Mouse (Mus musculus): ENCODE measurements at regions not wholly inside any gene's neighbourhood (a gene's known extent, or its start where the extent isn't known, plus 50 kb on each side); places are given as distances from the start of the nearest gene placed in this dataset.

DNA sequence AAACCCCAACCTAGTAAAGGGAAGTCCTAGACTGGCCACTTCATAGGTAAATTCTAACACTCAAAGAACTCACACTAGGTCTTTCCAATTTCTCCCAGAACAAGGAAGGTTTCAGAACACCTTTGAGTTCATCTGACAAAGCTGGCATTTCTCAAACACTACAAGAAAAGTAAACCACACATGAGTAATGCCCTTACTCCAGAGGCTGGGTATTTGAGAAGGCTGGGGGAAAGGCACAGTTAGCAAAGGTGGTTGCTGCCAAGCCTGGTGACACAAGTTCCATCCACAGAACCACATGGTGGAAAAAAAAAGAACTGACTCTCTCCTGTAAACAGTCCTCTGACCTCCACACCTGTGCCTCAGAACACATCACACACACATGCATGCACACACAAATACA lies 111.9 kb upstream of the Ccnd1 start:
- H3K36me3 ChIP-seq (ENCODE audit: control insufficient read depth, insufficient read depth, low read length), result no peaks in the 10 kb centered on the region
- no peak overlapping the region for H3K4me2 ChIP-seq (ENCODE audit: low read depth, low read length)
- H3K4me1 ChIP-seq (ENCODE audit: control insufficient read depth, insufficient read depth, low read length), result peaks cover 17% of the 10 kb centered on the region
- no peaks in the 10 kb centered on the region for H3K27me3 ChIP-seq (replicated peaks; ENCODE audit: control insufficient read depth, insufficient read depth, low read length)
- H3K9me3 ChIP-seq (ENCODE audit: control insufficient read depth, low read length), result no peaks in the 10 kb centered on the region; the same call in 1 of the 2 replicates
- no peak for ATAC-seq
- no peak overlapping the region for H3K9ac ChIP-seq (ENCODE audit: low read depth, low read length)
- no peak overlapping the region for H3K27ac ChIP-seq (ENCODE audit: low read length)
- H3K4me3 ChIP-seq (ENCODE audit: low read length), result no peak overlapping the region

DNA sequence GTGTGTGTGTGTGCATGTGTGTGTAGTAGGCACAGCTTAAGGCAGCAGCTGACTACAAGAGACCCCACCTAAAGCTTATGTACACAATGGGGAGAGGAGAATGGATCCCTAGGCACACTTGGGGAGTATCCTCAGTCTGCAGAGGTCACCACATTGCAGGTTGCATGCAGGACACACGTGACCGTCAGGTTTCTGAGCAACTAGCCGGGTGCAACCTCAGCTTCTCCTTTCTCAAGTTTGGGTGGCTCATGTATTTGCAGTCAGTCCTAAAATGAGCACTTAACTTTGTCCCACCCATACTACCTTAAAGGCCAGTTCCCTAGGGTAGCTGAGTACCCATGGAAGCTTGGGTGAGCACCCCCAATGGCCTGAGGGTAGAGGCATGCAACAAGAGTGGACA lies 111.0 kb upstream of the Ccnd1 start:
- WGBS, result 79% methylated on average over 3 of the region's 3 CpGs
- no peaks in the 10 kb centered on the region; the same call in 1 of the 2 replicates for H3K9me3 ChIP-seq (ENCODE audit: control insufficient read depth, low read length)
- no peaks in the 10 kb centered on the region for H3K36me3 ChIP-seq (ENCODE audit: control insufficient read depth, insufficient read depth, low read length)
- ATAC-seq, result no peak
- peaks cover 17% of the 10 kb centered on the region for H3K4me1 ChIP-seq (ENCODE audit: control insufficient read depth, insufficient read depth, low read length)
- no peak overlapping the region for H3K4me3 ChIP-seq (ENCODE audit: low read length)
- H3K4me2 ChIP-seq (ENCODE audit: low read depth, low read length), result no peak overlapping the region
- H3K27ac ChIP-seq (ENCODE audit: low read length), result no peak overlapping the region
- H3K27me3 ChIP-seq (replicated peaks; ENCODE audit: control insufficient read depth, insufficient read depth, low read length), result no peaks in the 10 kb centered on the region
- no peak overlapping the region for H3K9ac ChIP-seq (ENCODE audit: low read depth, low read length)

DNA sequence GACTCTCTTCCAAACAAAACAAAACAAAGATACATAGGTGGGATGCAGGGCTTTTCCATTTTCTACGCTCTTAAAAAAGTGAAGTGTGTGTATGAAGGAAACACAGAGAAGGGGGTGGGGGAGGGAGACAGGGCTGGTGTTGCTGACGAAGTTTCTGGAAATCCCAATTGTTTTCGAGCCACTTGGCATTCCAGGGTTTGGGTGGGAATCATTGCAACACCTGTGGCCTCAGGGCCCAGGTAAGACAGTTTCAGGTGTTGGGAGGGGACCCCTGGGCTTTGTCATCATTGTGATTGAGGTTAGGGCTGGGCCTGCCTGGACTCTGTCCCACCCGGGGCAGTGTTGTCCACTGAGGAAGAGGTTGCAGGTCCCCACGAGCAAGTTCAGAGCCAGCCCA lies 108.8 kb upstream of the Ccnd1 start:
- ATAC-seq, result no peak
- no peaks in the 10 kb centered on the region for H3K36me3 ChIP-seq (ENCODE audit: control insufficient read depth, insufficient read depth, low read length)
- H3K27me3 ChIP-seq (replicated peaks; ENCODE audit: control insufficient read depth, insufficient read depth, low read length), result no peaks in the 10 kb centered on the region
- H3K4me3 ChIP-seq (ENCODE audit: low read length), result no peak overlapping the region
- WGBS, result 78% methylated on average over 5 of the region's 5 CpGs
- no peak overlapping the region for H3K27ac ChIP-seq (ENCODE audit: low read length)
- H3K9ac ChIP-seq (ENCODE audit: low read depth, low read length), result no peak overlapping the region
- H3K4me1 ChIP-seq (ENCODE audit: control insufficient read depth, insufficient read depth, low read length), result peaks cover 17% of the 10 kb centered on the region
- no peaks in the 10 kb centered on the region for H3K9me3 ChIP-seq (ENCODE audit: control insufficient read depth, low read length)
- H3K4me2 ChIP-seq (ENCODE audit: low read depth, low read length), result no peak overlapping the region

DNA sequence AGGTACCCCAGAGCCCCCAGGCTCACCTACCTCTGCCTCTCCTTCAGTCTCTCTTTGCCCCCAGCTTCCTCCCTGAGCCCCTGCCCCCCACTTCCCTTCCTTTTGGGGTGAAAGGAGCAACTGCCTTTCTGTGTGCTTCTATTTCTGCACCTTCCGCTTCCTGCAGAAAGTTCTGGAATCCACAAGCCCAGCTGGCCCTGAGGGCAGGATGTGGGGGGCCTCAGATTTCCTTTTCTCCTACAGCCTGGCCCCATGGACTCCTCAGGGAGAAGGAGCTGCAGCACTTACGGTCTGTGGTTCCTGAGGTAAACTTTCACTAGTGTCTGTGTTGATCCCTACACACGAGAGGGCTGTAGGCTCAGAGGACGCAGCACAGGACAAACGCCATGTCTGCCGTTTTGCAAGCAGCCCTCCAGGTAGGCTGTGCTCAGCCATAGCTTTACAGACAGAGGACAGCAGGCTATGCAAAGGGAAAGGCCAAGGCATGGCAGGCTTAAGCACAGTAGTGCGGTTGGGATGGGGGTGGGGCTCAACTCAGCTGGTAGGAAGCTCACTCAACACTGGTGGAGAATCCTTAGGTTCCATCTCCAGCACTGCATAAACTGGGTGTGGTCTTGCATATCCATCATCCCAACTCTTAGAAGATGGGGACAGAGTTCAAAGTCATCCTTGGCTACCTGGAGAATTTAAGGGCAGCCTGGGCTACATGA lies 108.2 kb upstream of the Ccnd1 start:
- peaks cover 17% of the 10 kb centered on the region for H3K4me1 ChIP-seq (ENCODE audit: control insufficient read depth, insufficient read depth, low read length)
- H3K4me2 ChIP-seq (ENCODE audit: low read depth, low read length), result no peak overlapping the region
- ATAC-seq, result 0 out of 2 replicates have a peak, but pooled peaks have one; percentile 25
- H3K9ac ChIP-seq (ENCODE audit: low read depth, low read length), result no peak overlapping the region
- WGBS, result 52% methylated on average over 7 of the region's 7 CpGs
- H3K27me3 ChIP-seq (replicated peaks; ENCODE audit: control insufficient read depth, insufficient read depth, low read length), result no peaks in the 10 kb centered on the region
- no peaks in the 10 kb centered on the region for H3K9me3 ChIP-seq (ENCODE audit: control insufficient read depth, low read length)
- H3K27ac ChIP-seq (ENCODE audit: low read length), result no peak overlapping the region
- no peak overlapping the region for H3K4me3 ChIP-seq (ENCODE audit: low read length)
- no peaks in the 10 kb centered on the region for H3K36me3 ChIP-seq (ENCODE audit: control insufficient read depth, insufficient read depth, low read length)

DNA sequence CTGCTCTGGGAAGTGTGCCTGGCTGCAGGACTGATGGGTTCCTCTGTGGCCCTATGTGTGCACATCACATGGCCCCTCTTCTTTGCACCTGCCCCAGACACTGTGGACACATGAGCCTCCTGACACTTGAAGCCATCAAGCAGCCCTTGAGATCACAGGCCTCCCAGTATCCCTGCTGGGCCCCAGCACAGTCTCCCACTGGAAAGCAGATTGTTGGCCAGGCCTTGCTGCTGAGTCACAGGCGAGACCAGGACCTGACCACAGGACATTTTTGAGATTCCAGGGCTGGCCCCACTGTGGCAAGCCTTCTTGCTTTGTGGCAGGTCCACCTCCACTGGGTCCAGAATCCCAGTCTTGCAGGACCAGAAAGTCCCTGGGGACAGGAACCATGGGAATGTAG lies 105.5 kb upstream of the Ccnd1 start:
- Histone ChIP-seq H3K36me3 (ENCODE audit: control insufficient read depth, insufficient read depth, low read length) (no peaks in the 10 kb centered on the region), H3K9me3 (ENCODE audit: control insufficient read depth, low read length) (no peaks in the 10 kb centered on the region), H3K4me3 (ENCODE audit: low read length) (no peak overlapping the region), H3K4me1 (ENCODE audit: control insufficient read depth, insufficient read depth, low read length) (peaks cover 17% of the 10 kb centered on the region), H3K4me2 (ENCODE audit: low read depth, low read length) (no peak overlapping the region), H3K9ac (ENCODE audit: low read depth, low read length) (no peak overlapping the region), H3K27me3 (replicated peaks; ENCODE audit: control insufficient read depth, insufficient read depth, low read length) (no peaks in the 10 kb centered on the region), H3K27ac (ENCODE audit: low read length) (no peak overlapping the region)
- ATAC-seq, result no peak
- WGBS, result 50% methylated on average over 1 of the region's 1 CpGs

DNA sequence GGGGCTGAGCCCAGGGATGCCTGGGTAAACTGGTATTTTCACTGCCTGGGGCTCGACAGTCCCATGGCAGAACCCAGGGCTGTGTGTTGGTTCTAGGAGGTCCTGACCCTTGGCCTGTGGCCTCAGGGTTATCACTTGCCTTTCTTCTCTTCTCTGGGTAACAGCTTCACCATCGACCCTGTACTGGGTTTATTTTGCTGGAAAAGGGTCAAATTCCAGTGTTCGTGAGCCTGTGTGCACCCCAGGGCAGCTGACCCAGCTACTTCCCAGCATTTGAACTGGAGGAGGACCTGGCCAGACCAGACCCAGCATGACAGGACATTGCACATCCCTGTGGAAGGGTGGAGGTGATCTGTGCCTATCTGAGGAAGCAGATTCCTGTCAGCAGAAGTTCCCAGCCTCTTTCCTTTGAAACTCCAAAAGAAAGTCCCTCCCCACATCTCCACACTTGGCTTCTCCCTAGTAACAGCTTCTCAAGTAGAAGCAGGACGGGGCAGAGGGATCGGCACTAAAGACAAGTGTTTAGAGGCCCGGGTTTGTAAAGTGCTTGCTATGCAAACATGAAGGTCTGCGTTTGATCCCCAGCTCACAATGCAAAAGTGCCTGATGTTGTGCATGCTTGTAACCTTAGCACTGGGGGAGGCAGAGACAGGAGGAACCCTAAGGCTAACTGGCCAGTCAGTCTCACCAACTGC lies 103.9 kb upstream of the Ccnd1 start:
- 26% methylated on average over 7 of the region's 7 CpGs for WGBS
- Histone ChIP-seq H3K36me3 (ENCODE audit: control insufficient read depth, insufficient read depth, low read length) (no peaks in the 10 kb centered on the region), H3K9ac (ENCODE audit: low read depth, low read length) (no peak overlapping the region), H3K9me3 (ENCODE audit: control insufficient read depth, low read length) (no peaks in the 10 kb centered on the region), H3K4me3 (ENCODE audit: low read length) (no peak overlapping the region), H3K4me2 (ENCODE audit: low read depth, low read length) (no peak overlapping the region), H3K4me1 (ENCODE audit: control insufficient read depth, insufficient read depth, low read length) (peaks cover 12% of the 10 kb centered on the region), H3K27ac (ENCODE audit: low read length) (no peak overlapping the region), H3K27me3 (replicated peaks; ENCODE audit: control insufficient read depth, insufficient read depth, low read length) (no peaks in the 10 kb centered on the region)
- 0 out of 2 replicates have a peak, but pooled peaks have one; percentile 12 for ATAC-seq

DNA sequence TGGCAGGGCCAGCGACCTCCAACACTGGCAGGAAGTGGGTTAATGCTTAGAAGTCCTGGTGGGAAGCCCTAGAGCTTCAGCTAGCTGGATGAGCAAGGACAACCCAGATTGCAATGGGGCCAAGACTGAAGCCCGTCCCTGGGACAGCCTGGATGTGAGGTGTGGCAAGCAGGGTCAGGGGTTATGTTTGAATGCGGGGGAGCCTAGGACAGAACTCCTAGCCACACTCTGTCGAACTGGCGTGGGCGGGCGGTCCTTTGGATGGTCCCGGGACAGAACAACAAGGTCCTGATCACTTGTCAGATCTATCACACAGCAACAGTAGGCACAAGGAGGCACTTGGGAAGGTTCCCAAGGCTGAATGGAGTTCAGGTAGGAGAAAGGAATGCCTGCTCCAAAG lies 101.1 kb upstream of the Ccnd1 start:
- no peak for ATAC-seq
- Histone ChIP-seq H3K27me3 (replicated peaks; ENCODE audit: control insufficient read depth, insufficient read depth, low read length) (no peaks in the 10 kb centered on the region), H3K9me3 (ENCODE audit: control insufficient read depth, low read length) (no peaks in the 10 kb centered on the region), H3K4me1 (ENCODE audit: control insufficient read depth, insufficient read depth, low read length) (no peaks in the 10 kb centered on the region), H3K27ac (ENCODE audit: low read length) (no peak overlapping the region), H3K36me3 (ENCODE audit: control insufficient read depth, insufficient read depth, low read length) (no peaks in the 10 kb centered on the region), H3K9ac (ENCODE audit: low read depth, low read length) (no peak overlapping the region), H3K4me2 (ENCODE audit: low read depth, low read length) (no peak overlapping the region), H3K4me3 (ENCODE audit: low read length) (no peak overlapping the region)
- WGBS, result 80% methylated on average over 8 of the region's 8 CpGs

DNA sequence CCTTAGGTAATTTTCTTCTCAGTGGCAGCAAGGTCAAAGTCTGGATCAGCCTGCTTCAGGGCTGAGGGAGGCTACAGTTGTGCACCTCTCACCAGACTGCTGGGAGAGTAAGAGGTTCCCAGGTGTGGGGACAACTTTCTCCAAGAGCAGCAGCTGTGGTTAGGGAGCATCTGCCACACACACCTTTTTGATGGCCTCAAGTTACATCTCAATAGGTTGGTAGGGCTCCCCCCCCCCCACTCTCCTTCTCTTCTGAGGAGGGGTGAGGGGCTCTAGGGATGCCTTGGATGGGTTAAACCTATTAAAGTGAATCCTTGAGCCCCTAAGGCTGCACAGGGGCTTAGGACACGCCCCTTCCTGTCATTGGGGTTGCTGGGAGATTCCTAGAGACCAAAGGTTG lies 94.7 kb upstream of the Ccnd1 start:
- no peak overlapping the region for H3K4me2 ChIP-seq (ENCODE audit: low read depth, low read length)
- no peak for ATAC-seq

DNA sequence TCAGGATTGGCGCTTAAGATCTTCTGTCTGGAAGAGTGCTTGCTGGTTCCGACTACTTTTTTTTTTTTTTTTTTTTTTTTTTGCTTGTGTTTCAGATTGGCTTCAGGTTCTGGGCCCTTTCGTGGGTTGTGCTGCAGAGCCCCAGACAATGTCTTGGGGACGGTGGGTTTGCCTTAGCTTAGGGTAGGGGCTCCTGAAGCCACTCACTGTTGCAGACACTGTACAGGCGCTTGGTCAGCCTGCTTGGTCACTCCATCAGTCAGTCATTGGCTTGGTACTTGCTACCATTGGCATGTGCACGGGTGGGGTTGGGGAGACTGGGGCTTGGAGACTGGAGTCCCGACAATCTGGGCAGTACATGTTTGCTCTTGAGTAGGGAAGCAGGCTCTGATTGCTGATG lies 91.5 kb upstream of the Ccnd1 start:
- Histone ChIP-seq H3K27ac (ENCODE audit: low read length) (no peak overlapping the region), H3K36me3 (ENCODE audit: control insufficient read depth, insufficient read depth, low read length) (no peaks in the 10 kb centered on the region), H3K4me1 (ENCODE audit: control insufficient read depth, insufficient read depth, low read length) (peaks cover 23% of the 10 kb centered on the region), H3K9me3 (ENCODE audit: control insufficient read depth, low read length) (no peaks in the 10 kb centered on the region), H3K4me2 (ENCODE audit: low read depth, low read length) (peak overlapping the region; percentile 90), H3K4me3 (ENCODE audit: low read length) (peak overlapping the region; percentile 43), H3K27me3 (replicated peaks; ENCODE audit: control insufficient read depth, insufficient read depth, low read length) (no peaks in the 10 kb centered on the region), H3K9ac (ENCODE audit: low read depth, low read length) (peak overlapping the region; percentile 63; the same call in 1 of the 2 replicates)
- ATAC-seq, result peak; percentile 17
- WGBS, result 19% methylated on average over 7 of the region's 7 CpGs

More for the DNA sequence above, 94.7 kb upstream of the Ccnd1 start:
- H3K27me3 ChIP-seq (replicated peaks; ENCODE audit: control insufficient read depth, insufficient read depth, low read length), result no peaks in the 10 kb centered on the region
- peaks cover 23% of the 10 kb centered on the region for H3K4me1 ChIP-seq (ENCODE audit: control insufficient read depth, insufficient read depth, low read length)
- H3K9me3 ChIP-seq (ENCODE audit: control insufficient read depth, low read length), result no peaks in the 10 kb centered on the region
- no peak overlapping the region for H3K9ac ChIP-seq (ENCODE audit: low read depth, low read length)
- WGBS, result 45% methylated on average over 1 of the region's 1 CpGs
- H3K27ac ChIP-seq (ENCODE audit: low read length), result no peak overlapping the region
- no peaks in the 10 kb centered on the region for H3K36me3 ChIP-seq (ENCODE audit: control insufficient read depth, insufficient read depth, low read length)
- H3K4me3 ChIP-seq (ENCODE audit: low read length), result no peak overlapping the region

Measured in intestine, embryonic 16.5 days (tissue).